Mouse (Mus musculus) activated CD4-positive, CD25-positive, alpha-beta regulatory T cell, adult 4 months (primary cell): ENCODE data around the gene Stx12. TPM values are rescaled to one million over a fixed set of nuclear protein-coding genes. Genes with fewer than 3 reads are reported as not detected.
"Not testable (repeated sequence)": the region's sequence is repeated elsewhere in the genome, so short reads cannot be mapped to it uniquely, and the experiment has no call there.

ENCODE experiments used
- ATAC-seq: one replicate; pipeline ENCODE4 v1.8.0; 2017
- polyA plus RNA-seq, 2 experiments: library from polyadenylated mRNA; unstranded; fragments of 100-300 nt; shearing (Covaris generic); gene quantifications; one replicate each; pipeline ENCODE4 v1.2.1; 2017

Stx12 gene
- 10 to 100 TPM; 33.0 to 36.2 TPM for polyA plus RNA-seq

- ATAC-seq = peak; percentile 60
Measured at GRCm38 (mm10) chr4:132884064-132884843, at the start of gene Stx12. Stx12 (minus strand) TSS chr4:132884509.

- no peak for ATAC-seq
Measured at GRCm38 (mm10) chr4:132932752-132933404, 48.6 kb upstream of the Stx12 start.

- ATAC-seq = no peak
Measured at GRCm38 (mm10) chr4:132930784-132931183, 46.5 kb upstream of the Stx12 start.

- ATAC-seq = not testable (repeated sequence)
Measured at GRCm38 (mm10) chr4:132926520-132926919, 42.2 kb upstream of the Stx12 start.

GRCm38 (mm10) chr4:132922558-132923008 lies 38.3 kb upstream of the Stx12 start, which contains the start of gene Fam76a:
Fam76a (minus strand) TSS chr4:132922558.
- peak; percentile 99 for ATAC-seq

- no peak for ATAC-seq
Measured at GRCm38 (mm10) chr4:132922061-132922530, 37.8 kb upstream of the Stx12 start.

- ATAC-seq = no peak
Measured at GRCm38 (mm10) chr4:132921488-132921887, 37.2 kb upstream of the Stx12 start.

GRCm38 (mm10) chr4:132920171-132920570 lies 35.9 kb upstream of the Stx12 start:
- ATAC-seq = no peak

GRCm38 (mm10) chr4:132918493-132918892 lies 34.2 kb upstream of the Stx12 start:
- not testable (repeated sequence) for ATAC-seq

- no peak for ATAC-seq
Measured at GRCm38 (mm10) chr4:132912156-132912555, 27.8 kb upstream of the Stx12 start.

- ATAC-seq = no peak
Measured at GRCm38 (mm10) chr4:132905843-132906360, 21.6 kb upstream of the Stx12 start.

- ATAC-seq = no peak
Measured at GRCm38 (mm10) chr4:132904765-132905309, 20.5 kb upstream of the Stx12 start.

- no peak for ATAC-seq
Measured at GRCm38 (mm10) chr4:132904071-132904470, 19.8 kb upstream of the Stx12 start.

GRCm38 (mm10) chr4:132898197-132898596 lies 13.9 kb upstream of the Stx12 start:
- ATAC-seq = peak; percentile 76

GRCm38 (mm10) chr4:132894402-132894801 lies 10.1 kb upstream of the Stx12 start:
- no peak for ATAC-seq

GRCm38 (mm10) chr4:132884844-132885374 lies 600 bp upstream of the Stx12 start:
- no peak for ATAC-seq

GRCm38 (mm10) chr4:132883561-132884063 lies 697 bp downstream of the Stx12 start:
- ATAC-seq = no peak

- no peak for ATAC-seq
Measured at GRCm38 (mm10) chr4:132874363-132875097, 9.8 kb downstream of the Stx12 start.

GRCm38 (mm10) chr4:132873481-132874362 lies 10.6 kb downstream of the Stx12 start:
- ATAC-seq = no peak

GRCm38 (mm10) chr4:132871116-132871515 lies 13.2 kb downstream of the Stx12 start:
- no peak for ATAC-seq

- ATAC-seq = no peak
Measured at GRCm38 (mm10) chr4:132864856-132865255, 19.5 kb downstream of the Stx12 start.
